Mouse (Mus musculus): ENCODE data around the gene Iqgap1. TPM values are rescaled to one million over a fixed set of nuclear protein-coding genes. Genes with fewer than 3 reads are reported as not detected.

The Iqgap1 gene
- polyA plus RNA-seq, 2 experiments: 5.5 to 11.2 TPM

DNA sequence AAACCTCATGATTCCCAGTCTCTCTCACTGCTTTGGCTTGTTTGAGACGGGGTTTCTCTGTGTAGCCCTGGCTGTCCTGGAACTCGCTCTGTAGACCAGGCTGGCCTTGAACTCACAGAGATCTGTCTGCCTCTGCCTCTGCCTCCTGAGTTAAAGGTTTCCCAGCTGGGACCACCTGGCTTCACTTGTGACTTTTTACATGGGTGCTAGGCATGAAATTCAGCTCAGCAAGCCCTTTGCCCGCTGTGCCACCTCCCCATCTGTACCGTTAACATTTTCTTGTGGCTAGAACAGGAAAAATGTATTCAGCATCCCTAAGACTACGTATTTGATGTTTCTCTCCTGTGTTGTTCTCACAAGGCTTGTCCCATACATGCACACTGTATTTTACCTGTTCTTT lies 24.7 kb upstream of the Iqgap1 start:
- no peak overlapping the region for H3K27ac ChIP-seq
- no peak overlapping the region for H3K4me3 ChIP-seq (ENCODE audit: insufficient read depth in 1 of 2, low read depth in 2 of 2, low read length in 2 of 2)
- H3K9me3 ChIP-seq (ENCODE audit: control insufficient read depth, low read length): no peaks in the 10 kb centered on the region
- no peaks in the 10 kb centered on the region for H3K27me3 ChIP-seq (ENCODE audit: control insufficient read depth, insufficient read depth, low read length)
- H3K36me3 ChIP-seq (replicated peaks; ENCODE audit: control insufficient read depth, insufficient read depth, low read depth): no peaks in the 10 kb centered on the region
- TF ChIP-seq EP300 (IDR thresholded peaks at IDR 0.05; ENCODE audit: low read depth): no peak
- no peak for TF ChIP-seq CTCF (IDR thresholded peaks at IDR 0.05; ENCODE audit: low read depth)
- 65% methylated on average over 5 of the region's 5 CpGs for WGBS (ENCODE audit: insufficient replicate concordance)
- ATAC-seq (ENCODE audit: insufficient read depth) (no peak), DNase-seq (ENCODE audit: low read depth in 3 of 3, low spot score in 3 of 3) (no peak)
- H3K4me2 ChIP-seq (ENCODE audit: low read depth): no peak overlapping the region
- no peak overlapping the region for H3K9ac ChIP-seq (replicated peaks)
- no peaks in the 10 kb centered on the region; a peak in 1 of 4 replicates for H3K4me1 ChIP-seq (replicated peaks; ENCODE audit: control insufficient read depth in 2 of 2, insufficient read depth in 2 of 2, low read length in 1 of 2)

GRCm38 (mm10) chr7:80849710-80850109 lies 23.9 kb upstream of the Iqgap1 start:
- WGBS (ENCODE audit: insufficient replicate concordance): 19% methylated on average over 4 of the region's 4 CpGs
- no peak for ATAC-seq (ENCODE audit: insufficient read depth)
- no peak for TF ChIP-seq EP300 (IDR thresholded peaks at IDR 0.05; ENCODE audit: low read depth)
- peak; percentile 93 for TF ChIP-seq CTCF (IDR thresholded peaks at IDR 0.05; ENCODE audit: low read depth)

DNA sequence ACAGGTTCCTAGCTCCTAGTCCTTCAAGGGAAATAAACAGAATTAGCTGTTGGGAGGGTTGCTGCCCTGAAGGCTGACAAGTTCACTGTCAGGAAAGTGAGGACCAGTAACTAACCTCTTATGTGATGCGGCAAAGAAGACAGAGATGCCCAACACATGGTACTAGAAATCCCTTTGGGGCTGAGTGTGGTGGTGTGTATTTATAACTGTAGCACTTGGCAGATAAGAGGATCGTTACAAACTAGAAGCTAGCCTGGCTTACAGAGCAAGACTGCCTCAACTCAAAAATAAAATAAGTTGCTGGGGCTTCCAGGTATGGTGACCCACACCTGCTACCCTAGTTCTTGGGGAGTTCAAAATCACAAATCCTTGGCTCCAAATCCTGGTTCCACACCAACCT lies 23.5 kb upstream of the Iqgap1 start:
- no peak overlapping the region for H3K9ac ChIP-seq (replicated peaks)
- DNase-seq (ENCODE audit: low read depth in 3 of 3, low spot score in 3 of 3) (no peak), ATAC-seq (ENCODE audit: insufficient read depth) (no peak)
- no peaks in the 10 kb centered on the region for H3K36me3 ChIP-seq (replicated peaks; ENCODE audit: control insufficient read depth, insufficient read depth, low read depth)
- WGBS (ENCODE audit: insufficient replicate concordance): 39% methylated on average over 2 of the region's 2 CpGs
- no peaks in the 10 kb centered on the region for H3K27me3 ChIP-seq (ENCODE audit: control insufficient read depth, insufficient read depth, low read length)
- no peak overlapping the region for H3K27ac ChIP-seq
- no peak overlapping the region for H3K4me3 ChIP-seq (ENCODE audit: insufficient read depth in 1 of 2, low read depth in 2 of 2, low read length in 2 of 2)
- no peaks in the 10 kb centered on the region; a peak in 1 of 4 replicates for H3K4me1 ChIP-seq (replicated peaks; ENCODE audit: control insufficient read depth in 2 of 2, insufficient read depth in 2 of 2, low read length in 1 of 2)
- no peak overlapping the region for H3K4me2 ChIP-seq (ENCODE audit: low read depth)
- H3K9me3 ChIP-seq (ENCODE audit: control insufficient read depth, low read length): no peaks in the 10 kb centered on the region
- no peak for TF ChIP-seq EP300 (IDR thresholded peaks at IDR 0.05; ENCODE audit: low read depth)
- no peak for TF ChIP-seq CTCF (IDR thresholded peaks at IDR 0.05; ENCODE audit: low read depth)

More at GRCm38 (mm10) chr7:80849710-80850109, 23.9 kb upstream of the Iqgap1 start:
- Histone ChIP-seq H3K4me1 (replicated peaks; ENCODE audit: control insufficient read depth in 2 of 2, insufficient read depth in 2 of 2, low read length in 1 of 2) (no peaks in the 10 kb centered on the region; a peak in 1 of 4 replicates), H3K9ac (replicated peaks) (no peak overlapping the region), H3K4me3 (ENCODE audit: insufficient read depth in 1 of 2, low read depth in 2 of 2, low read length in 2 of 2) (no peak overlapping the region), H3K27ac (no peak overlapping the region), H3K4me2 (ENCODE audit: low read depth) (no peak overlapping the region), H3K36me3 (replicated peaks; ENCODE audit: control insufficient read depth, insufficient read depth, low read depth) (no peaks in the 10 kb centered on the region), H3K9me3 (ENCODE audit: control insufficient read depth, low read length) (no peaks in the 10 kb centered on the region), H3K27me3 (ENCODE audit: control insufficient read depth, insufficient read depth, low read length) (no peaks in the 10 kb centered on the region)
- peak; percentile 42 to 45 (median 43) for DNase-seq (ENCODE audit: low read depth in 3 of 3, low spot score in 3 of 3)

DNA sequence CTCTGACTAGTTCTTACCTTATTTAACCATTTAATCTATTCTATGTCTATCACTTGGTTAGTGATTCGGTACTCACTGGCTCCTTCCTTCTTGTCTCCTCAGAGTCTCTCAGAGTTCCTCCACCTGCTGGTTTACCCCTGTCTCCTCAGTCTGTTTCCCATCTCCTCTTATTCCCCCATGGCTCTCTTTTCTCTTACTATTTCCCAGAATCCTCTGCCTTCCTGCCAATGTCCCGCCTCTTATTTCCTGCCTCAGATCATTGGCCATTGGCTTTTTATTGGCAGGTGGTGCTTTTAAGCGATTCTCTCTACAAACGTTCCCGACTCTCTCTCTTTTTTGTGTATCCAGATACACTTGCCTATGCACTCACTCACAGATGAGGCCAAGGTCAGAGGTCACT lies 20.9 kb upstream of the Iqgap1 start:
- no peak overlapping the region for H3K4me2 ChIP-seq (ENCODE audit: low read depth)
- 61% methylated on average over 5 of the region's 5 CpGs for WGBS (ENCODE audit: insufficient replicate concordance)
- no peak overlapping the region for H3K27ac ChIP-seq
- DNase-seq (ENCODE audit: low read depth in 3 of 3, low spot score in 3 of 3): no peak
- peaks cover 0 to 2% of the 10 kb centered on the region in 2 experiments; a peak in 1 of 4 replicates for H3K4me1 ChIP-seq (replicated peaks; ENCODE audit: control insufficient read depth in 2 of 2, insufficient read depth in 2 of 2, low read length in 1 of 2)
- ATAC-seq (ENCODE audit: insufficient read depth): no peak
- TF ChIP-seq EP300 (IDR thresholded peaks at IDR 0.05; ENCODE audit: low read depth): no peak
- no peak for TF ChIP-seq CTCF (IDR thresholded peaks at IDR 0.05; ENCODE audit: low read depth)
- H3K27me3 ChIP-seq (ENCODE audit: control insufficient read depth, insufficient read depth, low read length): no peaks in the 10 kb centered on the region
- H3K4me3 ChIP-seq (ENCODE audit: insufficient read depth in 1 of 2, low read depth in 2 of 2, low read length in 2 of 2): no peak overlapping the region
- H3K36me3 ChIP-seq (replicated peaks; ENCODE audit: control insufficient read depth, insufficient read depth, low read depth): no peaks in the 10 kb centered on the region
- no peaks in the 10 kb centered on the region for H3K9me3 ChIP-seq (ENCODE audit: control insufficient read depth, low read length)
- H3K9ac ChIP-seq (replicated peaks): no peak overlapping the region

DNA sequence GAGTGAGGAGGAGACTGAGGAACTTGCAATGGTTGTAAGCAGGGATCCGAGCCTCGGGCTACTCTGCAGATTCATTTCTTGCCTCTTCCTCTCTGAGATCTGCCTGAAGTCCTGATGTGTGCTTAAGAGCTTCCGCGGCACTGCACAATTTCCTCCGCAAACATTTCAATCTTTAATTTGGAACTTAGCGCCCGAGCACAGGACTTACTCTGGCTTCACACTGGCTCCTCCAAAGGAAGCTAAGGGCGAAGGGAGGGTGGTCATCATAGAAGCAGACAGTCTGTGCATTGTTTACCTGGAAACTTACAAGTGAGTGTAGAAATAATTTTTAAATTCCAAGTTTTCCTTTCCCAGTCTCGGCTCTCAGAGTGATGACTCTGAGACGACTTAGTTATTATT lies 20.5 kb upstream of the Iqgap1 start:
- no peaks in the 10 kb centered on the region for H3K36me3 ChIP-seq (replicated peaks; ENCODE audit: control insufficient read depth, insufficient read depth, low read depth)
- no peak overlapping the region for H3K9ac ChIP-seq (replicated peaks)
- H3K4me3 ChIP-seq (ENCODE audit: insufficient read depth in 1 of 2, low read depth in 2 of 2, low read length in 2 of 2): no peak overlapping the region
- no peak for TF ChIP-seq CTCF (IDR thresholded peaks at IDR 0.05; ENCODE audit: low read depth)
- no peak for TF ChIP-seq EP300 (IDR thresholded peaks at IDR 0.05; ENCODE audit: low read depth)
- no peak overlapping the region for H3K27ac ChIP-seq
- no peaks in the 10 kb centered on the region for H3K9me3 ChIP-seq (ENCODE audit: control insufficient read depth, low read length)
- 71% methylated on average over 10 of the region's 10 CpGs for WGBS (ENCODE audit: insufficient replicate concordance)
- DNase-seq (ENCODE audit: low read depth in 3 of 3, low spot score in 3 of 3): no peak
- peaks cover 0 to 2% of the 10 kb centered on the region in 2 experiments; a peak in 1 of 4 replicates for H3K4me1 ChIP-seq (replicated peaks; ENCODE audit: control insufficient read depth in 2 of 2, insufficient read depth in 2 of 2, low read length in 1 of 2)
- no peak overlapping the region for H3K4me2 ChIP-seq (ENCODE audit: low read depth)
- no peak for ATAC-seq (ENCODE audit: insufficient read depth)
- no peaks in the 10 kb centered on the region for H3K27me3 ChIP-seq (ENCODE audit: control insufficient read depth, insufficient read depth, low read length)

Data from liver, embryonic 14.5 days (tissue).